Mouse (Mus musculus): ENCODE results near the gene Sppl3.

The Sppl3 gene

GRCm38 (mm10) chr5:115010577-115011216 lies at the start of gene Sppl3:
Sppl3 (plus strand) TSS chr5:115011137.
- peak; percentile 90 for DNase-seq (ENCODE audit: low read depth, low spot score)

GRCm38 (mm10) chr5:114961590-114962360 lies 49.2 kb upstream of the Sppl3 start:
- no peak for DNase-seq (ENCODE audit: low read depth, low spot score)

DNA sequence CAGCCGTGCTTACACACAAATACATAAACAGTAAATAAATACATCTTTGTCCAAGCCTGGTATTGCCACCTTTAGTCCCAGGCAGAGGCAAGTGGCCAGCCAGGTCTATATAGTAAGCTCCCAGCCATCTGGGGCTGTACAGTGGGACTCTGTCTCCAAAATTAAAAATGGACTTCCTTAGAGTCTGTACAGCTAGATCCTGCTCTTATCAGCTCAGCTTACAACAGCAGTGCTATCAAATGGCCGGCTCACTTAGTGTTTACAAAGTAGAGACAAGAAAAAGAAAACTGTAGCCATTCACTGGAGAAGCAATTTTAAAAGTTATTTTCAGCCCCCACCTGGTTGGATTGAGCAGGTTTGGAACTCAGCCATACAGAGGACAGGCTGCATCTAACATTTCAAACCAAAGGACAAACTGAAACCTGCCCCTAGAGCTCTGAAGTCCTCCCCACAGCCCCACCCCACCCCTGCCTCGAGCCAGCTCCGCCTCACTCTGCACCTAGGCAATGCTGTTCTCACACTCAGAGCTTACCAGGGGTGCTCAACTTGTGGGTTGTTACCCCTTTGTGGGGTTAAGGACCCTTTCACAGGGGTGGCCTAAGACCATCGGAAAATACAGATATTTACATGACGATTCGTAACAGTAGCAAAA lies 46.5 kb upstream of the Sppl3 start:
- DNase-seq (ENCODE audit: low read depth, low spot score): no peak

DNA sequence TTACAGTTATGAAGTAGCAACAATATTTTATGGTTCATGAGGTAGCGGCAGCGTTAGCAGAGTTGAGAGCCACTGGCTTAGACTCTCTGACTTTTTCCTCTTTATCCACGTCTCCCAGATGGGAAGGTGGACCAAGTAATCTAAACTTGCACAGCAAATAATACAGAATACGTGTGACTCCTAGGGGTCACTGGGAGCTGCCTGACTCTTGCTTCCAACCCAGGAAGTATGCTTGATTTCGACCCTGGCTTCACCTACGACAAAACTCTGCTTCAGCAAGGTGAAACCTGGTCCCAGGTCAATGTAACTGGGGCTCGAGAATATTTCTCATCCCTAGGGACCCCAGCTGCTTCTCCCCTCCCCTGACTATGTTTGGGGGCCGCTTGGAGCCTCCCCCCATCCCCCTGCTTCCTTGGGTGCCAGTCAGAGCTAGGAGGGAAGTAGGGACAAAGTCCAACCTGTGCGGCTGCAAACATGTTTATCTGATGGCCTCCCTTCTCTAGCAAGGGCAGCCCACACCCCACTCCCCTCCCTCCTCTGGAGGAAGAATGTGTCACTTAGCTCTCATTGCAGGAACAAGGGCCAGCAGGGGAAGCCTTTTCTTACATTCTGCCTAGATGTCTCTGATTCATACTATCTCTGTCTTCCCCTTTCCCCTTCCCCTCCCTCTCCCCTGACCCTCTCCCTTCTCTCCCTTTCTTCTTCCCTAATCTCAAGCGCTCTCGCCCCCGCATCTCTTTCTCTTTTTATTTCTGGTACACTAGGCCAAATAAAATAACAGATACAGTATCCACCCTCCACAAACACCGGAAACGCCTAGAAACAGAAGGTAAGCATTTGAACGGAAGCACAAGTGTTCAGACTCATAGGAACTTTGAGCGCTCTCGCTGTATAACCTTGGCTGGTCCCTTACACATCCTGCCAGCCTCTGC lies 45.7 kb upstream of the Sppl3 start:
- no peak for DNase-seq (ENCODE audit: low read depth, low spot score)

GRCm38 (mm10) chr5:114967523-114968268 lies 43.2 kb upstream of the Sppl3 start:
- DNase-seq (ENCODE audit: low read depth, low spot score): no peak

- no peak for DNase-seq (ENCODE audit: low read depth, low spot score)
Observed at GRCm38 (mm10) chr5:114968651-114969050, 42.3 kb upstream of the Sppl3 start.

GRCm38 (mm10) chr5:114969064-114969463 lies 41.9 kb upstream of the Sppl3 start:
- DNase-seq (ENCODE audit: low read depth, low spot score): no peak

- DNase-seq (ENCODE audit: low read depth, low spot score): no peak
Observed at GRCm38 (mm10) chr5:114969609-114970215, 41.2 kb upstream of the Sppl3 start.

DNA sequence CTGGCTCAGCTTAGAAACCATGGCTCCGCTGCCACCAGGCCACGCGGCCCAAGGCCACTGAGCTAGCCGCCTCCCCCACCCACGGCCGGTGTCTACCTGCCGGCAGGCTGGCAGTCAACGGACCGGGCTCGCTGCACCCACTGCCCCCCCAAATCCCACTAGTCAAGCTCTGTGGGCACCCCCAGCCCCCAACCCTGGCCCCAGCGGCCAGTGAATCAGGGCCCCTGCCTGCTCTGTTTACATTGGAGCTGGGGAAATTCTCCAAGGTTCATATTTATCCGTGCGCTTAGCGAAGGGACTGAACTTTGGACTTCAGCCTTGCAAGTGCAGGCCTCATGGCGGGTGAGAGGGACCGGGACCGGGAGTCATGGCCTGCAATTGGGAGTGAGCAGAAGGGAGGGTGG lies 40.1 kb upstream of the Sppl3 start, which contains the start of gene Hnf1a:
Hnf1a (minus strand) TSS at position 271 of the 404 bp plus-strand sequence.
- no peak for DNase-seq (ENCODE audit: low read depth, low spot score)

DNA sequence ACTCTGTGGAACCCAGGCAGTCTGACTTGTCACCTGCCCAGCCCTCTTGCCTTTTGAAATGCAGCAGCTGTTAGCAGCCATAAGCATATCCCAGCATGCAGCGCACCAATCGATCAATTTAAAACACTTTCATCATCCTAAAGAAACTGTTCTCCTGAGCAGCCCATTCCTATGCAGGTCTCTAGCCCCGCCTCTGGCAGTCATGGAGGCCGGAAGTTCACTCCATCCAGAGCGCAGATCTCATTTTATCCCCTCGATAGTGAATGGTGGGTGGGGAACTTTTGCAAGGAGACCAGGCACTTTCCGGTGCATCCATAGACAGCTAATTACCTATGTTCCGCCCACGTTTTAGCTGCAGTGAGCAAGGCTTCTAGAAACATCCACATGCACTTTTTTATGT lies 38.7 kb upstream of the Sppl3 start:
- DNase-seq (ENCODE audit: low read depth, low spot score): peak; percentile 73

GRCm38 (mm10) chr5:114973131-114973530 lies 37.8 kb upstream of the Sppl3 start:
- no peak for DNase-seq (ENCODE audit: low read depth, low spot score)

DNA sequence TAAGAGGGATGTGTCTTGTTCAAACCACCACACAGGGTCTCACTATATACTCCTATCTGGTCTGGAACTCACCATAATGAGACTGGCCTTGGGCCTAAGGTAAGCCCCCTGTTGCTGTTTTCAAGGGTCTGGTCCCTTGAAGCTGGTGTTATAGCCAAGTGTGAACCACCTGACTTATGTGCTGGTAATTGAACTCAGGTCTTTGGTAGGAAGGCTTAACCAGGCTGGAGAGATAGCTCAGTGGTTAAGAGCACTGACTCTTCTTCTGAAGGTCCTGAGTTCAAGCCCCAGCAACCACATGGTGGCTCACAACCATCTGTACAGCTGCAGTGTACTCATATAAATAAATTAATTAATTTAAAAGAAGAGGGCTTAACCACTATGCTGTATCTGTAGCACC lies 34.0 kb upstream of the Sppl3 start:
- no peak for DNase-seq (ENCODE audit: low read depth, low spot score)

GRCm38 (mm10) chr5:114978473-114978872 lies 32.5 kb upstream of the Sppl3 start:
- DNase-seq (ENCODE audit: low read depth, low spot score): no peak

DNA sequence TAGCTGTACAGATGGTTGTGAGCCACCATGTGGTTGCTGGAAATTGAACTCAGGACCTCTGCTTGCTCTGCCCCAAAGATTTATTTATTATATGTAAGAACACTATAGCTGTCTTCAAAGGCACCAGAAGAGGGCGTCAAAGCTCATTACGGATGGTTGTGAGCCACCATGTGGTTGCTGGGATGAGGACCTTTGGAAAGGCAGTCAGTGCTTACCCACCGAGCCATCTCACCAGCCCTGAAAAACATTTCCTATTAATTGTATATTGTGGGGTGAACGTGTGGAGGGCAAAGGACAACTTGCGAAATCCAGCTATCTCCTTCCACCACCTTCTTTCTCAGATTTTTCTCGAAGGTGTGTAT lies 32.1 kb upstream of the Sppl3 start:
- DNase-seq (ENCODE audit: low read depth, low spot score): peak; percentile 93

GRCm38 (mm10) chr5:114979250-114980121 lies 31.5 kb upstream of the Sppl3 start:
- peak; percentile 79 for DNase-seq (ENCODE audit: low read depth, low spot score)

- peak; percentile 37 for DNase-seq (ENCODE audit: low read depth, low spot score)
Observed at GRCm38 (mm10) chr5:114980122-114980748, 30.7 kb upstream of the Sppl3 start.

- DNase-seq (ENCODE audit: low read depth, low spot score): peak; percentile 64
Observed at GRCm38 (mm10) chr5:114982001-114982400, 28.9 kb upstream of the Sppl3 start.

- no peak for DNase-seq (ENCODE audit: low read depth, low spot score)
Observed at GRCm38 (mm10) chr5:114985074-114985473, 25.9 kb upstream of the Sppl3 start.

GRCm38 (mm10) chr5:114996447-114996846 lies 14.5 kb upstream of the Sppl3 start:
- DNase-seq (ENCODE audit: low read depth, low spot score): peak; percentile 38

All from ES-CJ7 (cell line).